Mouse (Mus musculus) embryonic facial prominence, embryonic 13.5 days (tissue): ENCODE measurements around the gene Igfbp6. TPM values are rescaled to one million over a fixed set of nuclear protein-coding genes. Genes with fewer than 3 reads are reported as not detected.

ENCODE experiments used
- ATAC-seq: fragments of 200-750 bp; cut with Nextera tagmentation; 2 replicates; pipeline ENCODE4 v1.8.0; 2017; ENCODE audit warnings: low read depth; ENCODE audit not compliant: insufficient number of reproducible peaks, insufficient read depth, low FRiP score, low TSS enrichment
- H3K27ac ChIP-seq: fragments of 300-500 bp; sonication (generic); 2 replicates; pipeline ENCODE4 v1.5.1; 2015; ENCODE audit warnings: moderate library complexity, mild to moderate bottlenecking, inconsistent platforms
- H3K27me3 ChIP-seq: fragments of 300-500 bp; sonication (generic); 2 replicates; pipeline ENCODE4 v1.6.1; 2015; ENCODE audit warnings: mild to moderate bottlenecking, inconsistent platforms
- H3K36me3 ChIP-seq: fragments of 300-500 bp; sonication (generic); 2 replicates; pipeline ENCODE4 v1.6.1; 2015; ENCODE audit warnings: mild to moderate bottlenecking, inconsistent platforms
- H3K4me1 ChIP-seq: fragments of 300-500 bp; sonication (generic); 2 replicates; pipeline ENCODE4 v1.6.1; 2015; ENCODE audit warnings: inconsistent platforms
- H3K4me2 ChIP-seq: fragments of 300-500 bp; sonication (generic); 2 replicates; pipeline ENCODE4 v1.6.1; 2015; ENCODE audit warnings: moderate library complexity, mild to moderate bottlenecking, inconsistent platforms
- H3K4me3 ChIP-seq: fragments of 300-500 bp; sonication (generic); 2 replicates; pipeline ENCODE4 v1.5.1; 2015; ENCODE audit warnings: mild to moderate bottlenecking, inconsistent platforms
- H3K9ac ChIP-seq: fragments of 300-500 bp; sonication (generic); 2 replicates; pipeline ENCODE4 v1.6.1; 2015; ENCODE audit warnings: mild to moderate bottlenecking, inconsistent platforms
- H3K9me3 ChIP-seq: fragments of 300-500 bp; sonication (generic); 2 replicates; pipeline ENCODE4 v1.6.1; 2016; ENCODE audit warnings: inconsistent platforms
- WGBS: fragments of 180-500 bp; shearing (Covaris S2); methylation state at CpG from one replicate; pipeline ENCODE4 v1.1.7; 2015; ENCODE audit warnings: mixed read lengths; 5-methylcytosine and 5-hydroxymethylcytosine counted together
- polyA plus RNA-seq: library from polyadenylated mRNA; unstranded; fragments of >200 nt; fragmentation: Nextera tagmentation; extraction: Ambion mirVana; gene quantifications from 2 replicates; pipeline ENCODE4 v1.2.1, GENCODE M21; 2015

Gene Igfbp6
- 1.1 and 1.9 TPM in 2 replicates for polyA plus RNA-seq

DNA sequence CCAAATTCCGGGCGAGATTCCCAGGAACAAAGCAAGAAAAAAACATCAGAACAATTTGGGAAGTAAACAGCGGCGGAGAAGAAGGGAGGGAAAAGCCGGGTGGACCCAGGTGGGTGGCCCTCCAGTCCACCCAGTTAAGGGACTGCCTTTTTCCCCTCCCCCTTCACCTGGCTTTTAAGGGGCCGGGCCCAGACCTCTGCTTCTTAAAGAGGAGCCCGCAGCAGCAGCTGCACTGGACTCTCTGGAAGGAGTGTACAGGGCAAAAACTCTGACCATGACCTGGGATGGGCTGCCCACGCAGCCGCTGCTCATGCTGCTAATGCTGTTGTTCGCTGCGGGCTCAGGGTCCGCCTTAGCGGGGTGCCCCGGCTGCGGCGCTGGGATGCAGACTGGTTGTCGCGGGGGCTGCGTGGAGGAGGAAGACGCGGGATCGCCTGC lies at the start of gene Igfbp6:
Gene Igfbp6 (plus strand): TSS at position 89 of the 438 bp plus-strand sequence.
- 3% methylated on average over 22 of the region's 22 CpGs for WGBS
- no peak within 1 kb of the TSS for H3K27ac ChIP-seq
- H3K36me3 ChIP-seq = no peaks in the 10 kb centered on the region
- H3K4me3 ChIP-seq = peak within 1 kb of the TSS; percentile 27
- H3K9ac ChIP-seq = peak within 1 kb of the TSS; percentile 64
- peak within 1 kb of the TSS; percentile 55 for H3K4me2 ChIP-seq
- H3K9me3 ChIP-seq = no peaks in the 10 kb centered on the region
- peaks cover 30% of the 10 kb centered on the region for H3K4me1 ChIP-seq
- ATAC-seq = no peak
- peaks cover 38% of the 10 kb centered on the region for H3K27me3 ChIP-seq

DNA sequence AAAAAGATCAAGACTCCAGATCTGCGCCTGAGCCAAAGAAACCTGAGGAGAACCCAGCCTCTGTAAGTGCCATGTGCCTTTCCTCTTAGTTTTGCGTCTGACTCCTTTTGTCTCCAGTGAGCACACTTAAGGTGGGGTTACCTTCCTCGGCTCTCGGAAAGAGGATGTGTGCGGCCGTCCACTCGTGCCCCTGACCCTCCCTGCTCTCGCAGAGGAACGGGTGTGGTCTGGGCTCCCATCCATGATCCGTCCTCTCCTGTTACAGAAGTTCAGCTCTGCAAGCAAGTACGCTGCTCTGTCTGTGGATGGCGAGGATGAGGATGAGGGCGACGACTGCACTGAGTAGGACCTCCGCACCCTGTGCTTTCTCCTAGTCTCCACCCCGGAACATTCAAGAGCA lies 49.2 kb upstream of the Igfbp6 start:
- H3K27me3 ChIP-seq = no peaks in the 10 kb centered on the region
- no peak overlapping the region for H3K9ac ChIP-seq
- no peak overlapping the region for H3K27ac ChIP-seq
- peaks cover 30% of the 10 kb centered on the region for H3K4me1 ChIP-seq
- peaks cover 77% of the 10 kb centered on the region for H3K36me3 ChIP-seq
- no peaks in the 10 kb centered on the region for H3K9me3 ChIP-seq
- no peak overlapping the region for H3K4me2 ChIP-seq
- no peak for ATAC-seq
- no peak overlapping the region for H3K4me3 ChIP-seq
- WGBS = 84% methylated on average over 16 of the region's 16 CpGs

DNA sequence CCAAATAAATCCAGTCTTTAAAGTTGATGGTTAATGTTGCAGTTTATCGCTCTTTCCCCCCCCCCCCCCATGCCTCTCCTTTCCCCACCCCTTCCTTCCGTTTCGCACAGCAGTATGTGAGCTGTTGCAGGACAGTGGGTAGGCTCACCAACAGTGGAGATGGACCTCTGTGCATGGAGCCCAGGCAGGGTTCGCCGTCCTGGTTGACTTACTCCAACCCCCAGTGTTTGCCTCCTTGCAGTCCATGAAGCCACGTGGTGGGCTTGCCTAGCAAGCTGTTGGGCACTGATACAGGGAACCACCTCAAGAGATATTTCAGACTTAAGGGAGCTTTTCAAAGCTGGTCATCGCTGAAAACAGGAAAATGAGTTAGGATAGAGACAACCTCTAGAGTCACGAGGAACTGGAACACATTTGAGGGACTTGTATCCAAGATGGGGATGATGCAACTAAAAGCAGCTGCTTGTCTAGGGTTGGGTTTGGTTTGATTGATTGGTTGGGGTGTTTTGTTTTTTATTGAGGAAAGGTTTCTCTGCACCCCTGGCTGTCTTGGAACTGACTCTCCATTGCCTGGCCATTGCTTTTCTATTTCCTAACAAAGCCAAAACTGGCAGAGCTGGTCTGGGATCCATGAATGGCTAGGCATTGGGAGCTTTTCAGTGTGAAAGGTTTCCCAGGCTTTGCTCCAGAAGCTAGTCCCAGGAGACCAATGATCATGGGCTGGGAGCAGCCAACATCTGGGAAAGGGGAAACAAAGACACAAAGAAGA lies 46.8 kb upstream of the Igfbp6 start:
- Histone ChIP-seq H3K36me3 (peaks cover 53% of the 10 kb centered on the region), H3K4me3 (no peak overlapping the region), H3K27ac (peak overlapping the region; percentile 99), H3K4me2 (peak overlapping the region; percentile 81; the same call in 1 of the 2 replicates), H3K27me3 (no peaks in the 10 kb centered on the region), H3K9me3 (no peaks in the 10 kb centered on the region), H3K9ac (peak overlapping the region; percentile 81; the same call in 1 of the 2 replicates), H3K4me1 (peaks cover 45% of the 10 kb centered on the region)
- 75% methylated on average over 8 of the region's 8 CpGs for WGBS
- no peak for ATAC-seq

DNA sequence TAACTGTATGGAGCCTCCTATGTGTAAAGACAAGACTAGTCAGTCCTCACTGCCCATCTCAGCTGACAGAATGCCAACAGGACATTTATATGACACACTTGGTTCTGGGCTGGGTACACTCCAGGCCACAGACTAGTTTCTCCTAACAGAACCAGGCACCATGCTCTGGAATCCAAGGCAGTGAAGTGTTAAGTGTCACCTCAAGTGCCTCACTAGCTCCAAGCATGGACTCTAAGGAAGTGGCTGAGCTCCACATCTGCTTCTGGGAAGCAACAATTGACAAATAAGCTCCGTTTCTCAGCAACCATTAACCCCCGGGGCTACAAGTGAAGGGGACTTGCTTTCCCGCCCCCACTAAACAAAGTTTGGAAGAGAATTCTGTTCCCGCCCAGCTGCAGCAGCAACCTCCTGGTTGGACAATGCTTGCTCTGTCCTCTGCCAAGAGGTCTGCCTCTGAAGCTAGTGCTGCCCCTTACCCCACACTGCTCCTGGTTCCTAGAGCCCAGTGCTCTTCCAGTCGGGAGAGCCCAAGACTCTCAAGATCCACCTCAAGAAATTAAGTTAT lies 46.1 kb upstream of the Igfbp6 start:
- peak overlapping the region; percentile 81 for H3K4me2 ChIP-seq
- H3K27ac ChIP-seq = peak overlapping the region; percentile 99
- ATAC-seq = no peak
- no peaks in the 10 kb centered on the region for H3K27me3 ChIP-seq
- peaks cover 53% of the 10 kb centered on the region for H3K4me1 ChIP-seq
- peak overlapping the region; percentile 52 for H3K4me3 ChIP-seq
- H3K36me3 ChIP-seq = peaks cover 46% of the 10 kb centered on the region
- no peaks in the 10 kb centered on the region for H3K9me3 ChIP-seq
- H3K9ac ChIP-seq = peak overlapping the region; percentile 81
- WGBS = 20% methylated on average over 5 of the region's 5 CpGs

- WGBS = 22% methylated on average over 5 of the region's 5 CpGs
- no peak for ATAC-seq
- H3K4me1 ChIP-seq = peaks cover 65% of the 10 kb centered on the region
- H3K4me3 ChIP-seq = peak overlapping the region; percentile 52
- peak overlapping the region; percentile 81 for H3K9ac ChIP-seq
- peak overlapping the region; percentile 99 for H3K27ac ChIP-seq
- H3K36me3 ChIP-seq = peaks cover 34% of the 10 kb centered on the region
- H3K27me3 ChIP-seq = no peaks in the 10 kb centered on the region
- H3K9me3 ChIP-seq = no peaks in the 10 kb centered on the region
- H3K4me2 ChIP-seq = peak overlapping the region; percentile 81
Measured at GRCm38 (mm10) chr15:102099260-102099659, 44.9 kb upstream of the Igfbp6 start.

GRCm38 (mm10) chr15:102099771-102100160 lies 44.4 kb upstream of the Igfbp6 start:
- Histone ChIP-seq H3K4me3 (peak overlapping the region; percentile 52), H3K4me1 (peaks cover 70% of the 10 kb centered on the region), H3K4me2 (peak overlapping the region; percentile 81), H3K36me3 (peaks cover 29% of the 10 kb centered on the region), H3K9me3 (no peaks in the 10 kb centered on the region), H3K27ac (peak overlapping the region; percentile 99), H3K27me3 (no peaks in the 10 kb centered on the region), H3K9ac (peak overlapping the region; percentile 81)
- 15% methylated on average over 8 of the region's 8 CpGs for WGBS
- no peak for ATAC-seq

GRCm38 (mm10) chr15:102100161-102100981 lies 43.8 kb upstream of the Igfbp6 start, which contains the start of gene Tns2:
Tns2 (plus strand) TSS chr15:102100413.
- peak within 1 kb of the TSS; percentile 99 for H3K27ac ChIP-seq
- H3K27me3 ChIP-seq = no peaks in the 10 kb centered on the region
- WGBS = under 1% methylated on average over 57 of the region's 82 CpGs
- no peaks in the 10 kb centered on the region for H3K9me3 ChIP-seq
- peak within 1 kb of the TSS; percentile 52 for H3K4me3 ChIP-seq
- H3K4me2 ChIP-seq = peak within 1 kb of the TSS; percentile 81
- H3K36me3 ChIP-seq = peaks cover 27% of the 10 kb centered on the region
- H3K4me1 ChIP-seq = peaks cover 74% of the 10 kb centered on the region
- peak; percentile 69 for ATAC-seq
- H3K9ac ChIP-seq = peak within 1 kb of the TSS; percentile 81

DNA sequence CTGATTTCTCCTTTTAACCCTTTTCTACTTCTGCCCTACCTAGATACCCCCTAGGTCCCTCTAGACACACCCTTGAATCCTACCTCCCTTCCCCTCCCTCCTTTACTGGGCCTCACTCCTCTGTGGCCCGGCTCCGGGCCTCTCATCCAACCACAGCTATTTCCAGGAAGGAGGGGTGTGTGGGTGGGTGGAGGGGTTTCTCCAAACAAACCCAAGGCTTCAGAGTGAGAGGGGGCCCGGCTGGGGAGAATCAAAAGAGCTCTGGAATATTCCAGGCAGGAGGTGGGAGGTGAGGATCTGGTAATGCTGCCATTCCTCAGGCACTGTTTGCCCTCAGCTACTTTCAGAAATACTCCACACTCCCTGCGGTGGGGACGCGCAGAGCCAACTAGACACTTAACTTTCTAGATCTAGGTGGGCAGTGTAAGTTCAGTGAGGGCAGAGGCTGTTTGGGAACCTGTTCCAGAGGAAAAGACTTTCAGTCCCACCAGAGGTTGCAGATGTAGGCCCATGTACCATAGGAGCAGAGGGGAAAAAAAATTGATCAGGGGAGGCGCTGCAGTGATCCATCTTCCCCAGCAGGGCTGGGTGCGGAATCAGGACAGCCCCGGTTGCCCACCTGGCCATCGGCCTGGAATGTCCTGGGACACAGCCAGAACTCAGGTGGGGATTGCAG lies 43.0 kb upstream of the Igfbp6 start:
- Histone ChIP-seq H3K27me3 (peaks cover 5% of the 10 kb centered on the region), H3K9ac (peak overlapping the region; percentile 81), H3K4me3 (peak overlapping the region; percentile 52), H3K4me2 (peak overlapping the region; percentile 81), H3K9me3 (no peaks in the 10 kb centered on the region), H3K36me3 (peaks cover 27% of the 10 kb centered on the region), H3K27ac (peak overlapping the region; percentile 99), H3K4me1 (peaks cover 82% of the 10 kb centered on the region)
- ATAC-seq = peak; percentile 59
- WGBS = 12% methylated on average over 10 of the region's 10 CpGs

DNA sequence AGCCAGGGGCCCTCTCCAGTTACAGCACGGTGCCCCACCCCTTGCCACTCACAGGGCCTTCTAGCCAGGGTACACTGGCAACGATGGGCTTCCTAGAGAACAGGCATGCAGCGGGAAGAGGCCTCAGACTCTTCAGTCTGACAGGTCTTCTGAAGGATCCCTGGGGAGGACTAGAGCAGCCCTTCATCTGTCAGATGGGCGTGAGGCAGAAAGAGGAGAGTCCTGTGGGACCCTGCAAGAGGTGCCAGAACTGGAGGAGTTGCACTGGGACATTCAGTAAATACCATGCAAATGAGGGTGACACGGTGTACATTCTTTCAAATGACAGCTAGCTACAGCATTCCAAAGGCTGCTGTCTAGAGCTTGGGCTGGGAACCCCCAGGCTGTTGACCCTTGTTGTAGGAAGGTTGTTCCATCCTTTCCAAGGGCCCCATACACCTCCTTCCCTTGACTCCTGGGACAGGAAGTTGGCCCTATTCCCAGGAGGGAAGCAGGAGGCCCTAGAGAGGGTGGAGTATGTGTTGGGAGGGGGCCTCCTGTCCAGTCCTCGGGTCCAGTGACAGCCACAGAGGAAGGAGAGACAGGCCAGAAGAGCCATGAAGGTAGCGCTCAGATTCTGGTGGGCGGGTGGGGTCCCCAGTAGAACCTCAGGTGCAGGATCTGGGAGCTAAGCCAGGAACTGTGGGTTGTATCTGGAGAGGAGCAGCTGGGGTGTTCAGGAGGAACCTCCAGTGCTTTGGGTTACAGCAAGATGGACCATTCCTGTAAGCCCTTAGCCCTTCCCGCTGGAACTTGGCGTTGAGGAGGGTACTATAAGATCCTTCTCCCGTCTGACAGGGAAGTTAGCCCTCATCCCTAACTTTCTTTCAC lies 42.3 kb upstream of the Igfbp6 start:
- H3K9ac ChIP-seq = peak overlapping the region; percentile 81
- H3K4me1 ChIP-seq = peaks cover 90% of the 10 kb centered on the region
- peak overlapping the region; percentile 99 for H3K27ac ChIP-seq
- H3K27me3 ChIP-seq = peaks cover 13% of the 10 kb centered on the region
- H3K4me2 ChIP-seq = peak overlapping the region; percentile 81
- peaks cover 30% of the 10 kb centered on the region for H3K36me3 ChIP-seq
- 24% methylated on average over 11 of the region's 11 CpGs for WGBS
- peak overlapping the region; percentile 52 for H3K4me3 ChIP-seq
- no peak for ATAC-seq
- no peaks in the 10 kb centered on the region for H3K9me3 ChIP-seq

GRCm38 (mm10) chr15:102102548-102103121 lies 41.5 kb upstream of the Igfbp6 start:
- peak overlapping the region; percentile 99 for H3K27ac ChIP-seq
- H3K4me3 ChIP-seq = peak overlapping the region; percentile 52
- WGBS = 10% methylated on average over 6 of the region's 6 CpGs
- H3K27me3 ChIP-seq = peaks cover 13% of the 10 kb centered on the region
- peaks cover 31% of the 10 kb centered on the region for H3K36me3 ChIP-seq
- H3K9ac ChIP-seq = peak overlapping the region; percentile 81
- H3K4me2 ChIP-seq = peak overlapping the region; percentile 81
- no peaks in the 10 kb centered on the region for H3K9me3 ChIP-seq
- no peak for ATAC-seq
- H3K4me1 ChIP-seq = peaks cover 91% of the 10 kb centered on the region
